Mouse (Mus musculus): ENCODE data around the gene Npas2. TPM values are rescaled to one million over a fixed set of nuclear protein-coding genes. Genes with fewer than 3 reads are reported as not detected.

Npas2 gene
- polyA plus RNA-seq, 1 experiment, result not detected

DNA sequence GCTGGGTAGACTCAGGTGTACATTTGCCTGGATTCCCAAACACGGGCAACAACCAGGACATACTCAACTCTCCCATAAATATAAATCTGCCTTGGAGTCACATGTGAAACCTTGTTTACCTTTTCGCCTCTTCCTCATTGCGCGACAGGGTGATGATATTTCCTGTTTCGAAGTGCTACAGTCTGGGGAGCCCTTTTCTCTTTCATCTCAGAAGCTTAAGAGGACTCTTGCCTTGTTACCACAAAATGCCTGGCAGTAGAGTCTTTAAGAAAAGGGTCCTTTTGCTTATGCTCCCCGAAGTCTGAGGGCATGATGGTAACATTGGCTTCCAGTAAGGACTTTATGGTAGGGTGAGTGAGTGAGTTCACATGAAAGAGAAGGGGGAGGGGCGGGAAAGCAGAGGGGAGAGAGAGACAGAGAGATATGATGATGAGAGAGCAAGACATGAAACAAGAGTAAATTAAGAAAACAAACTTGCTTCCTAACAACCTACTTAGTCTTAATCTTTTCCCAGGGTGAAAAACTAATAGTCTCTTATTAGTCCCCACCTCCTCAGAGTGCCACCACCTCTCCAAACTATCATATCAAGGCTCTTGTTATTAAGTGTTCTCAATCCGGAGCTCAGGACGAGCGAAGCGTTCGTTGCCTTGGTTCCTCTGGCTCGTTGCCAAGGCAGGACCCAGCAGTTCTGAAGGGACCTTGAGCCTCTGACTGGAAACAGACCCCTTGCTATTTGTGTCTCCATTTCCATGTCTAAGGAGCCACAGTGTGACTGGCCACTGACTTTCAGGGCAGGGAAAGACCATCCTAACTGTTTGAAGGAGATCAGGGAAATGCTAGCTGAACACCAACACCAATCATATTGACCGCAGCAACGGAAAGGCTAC is 87.7 kb downstream of the Npas2 start:
- no peaks in the 10 kb centered on the region; the same call in 1 of the 2 replicates for H3K4me1 ChIP-seq (ENCODE audit: control insufficient read depth, insufficient read depth, low read length)
- no peak overlapping the region for H3K27ac ChIP-seq (ENCODE audit: control insufficient read depth, insufficient read depth, low read depth, low read length, poor library complexity)
- TF ChIP-seq CTCF (IDR thresholded peaks at IDR 0.05; ENCODE audit: control insufficient read depth, insufficient read depth, low read length) (no peak), POLR2A (IDR thresholded peaks at IDR 0.05; ENCODE audit: borderline replicate concordance, control insufficient read depth, low read depth, low read length) (no peak)
- 65% methylated on average over 15 of the region's 15 CpGs for WGBS
- no peak overlapping the region for H3K4me3 ChIP-seq (replicated peaks; ENCODE audit: control insufficient read depth, low read depth, low read length)

DNA sequence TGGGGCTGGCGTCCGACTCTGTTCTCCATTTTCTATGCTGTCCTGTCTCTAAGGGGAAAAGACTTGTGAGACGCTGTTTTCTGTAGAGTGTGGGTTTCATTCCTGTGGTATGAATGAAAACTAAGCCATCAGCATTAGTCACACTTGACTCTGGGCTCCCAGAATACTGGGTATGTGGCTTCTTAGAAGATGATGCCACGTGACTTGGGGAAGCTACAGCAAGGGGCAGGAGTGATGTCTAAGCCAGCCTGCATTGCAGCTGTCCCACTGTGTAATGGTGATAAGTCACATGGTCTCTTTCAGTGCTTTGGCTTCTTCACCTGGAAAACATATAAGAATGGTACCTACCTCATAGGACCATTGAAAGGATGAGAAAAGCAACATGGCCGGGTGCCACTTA is 88.4 kb downstream of the Npas2 start:
- no peaks in the 10 kb centered on the region; the same call in 1 of the 2 replicates for H3K4me1 ChIP-seq (ENCODE audit: control insufficient read depth, insufficient read depth, low read length)
- WGBS, result 81% methylated on average over 5 of the region's 5 CpGs
- TF ChIP-seq CTCF (IDR thresholded peaks at IDR 0.05; ENCODE audit: control insufficient read depth, insufficient read depth, low read length) (no peak), POLR2A (IDR thresholded peaks at IDR 0.05; ENCODE audit: borderline replicate concordance, control insufficient read depth, low read depth, low read length) (no peak)
- H3K4me3 ChIP-seq (replicated peaks; ENCODE audit: control insufficient read depth, low read depth, low read length), result no peak overlapping the region
- H3K27ac ChIP-seq (ENCODE audit: control insufficient read depth, insufficient read depth, low read depth, low read length, poor library complexity), result no peak overlapping the region

DNA sequence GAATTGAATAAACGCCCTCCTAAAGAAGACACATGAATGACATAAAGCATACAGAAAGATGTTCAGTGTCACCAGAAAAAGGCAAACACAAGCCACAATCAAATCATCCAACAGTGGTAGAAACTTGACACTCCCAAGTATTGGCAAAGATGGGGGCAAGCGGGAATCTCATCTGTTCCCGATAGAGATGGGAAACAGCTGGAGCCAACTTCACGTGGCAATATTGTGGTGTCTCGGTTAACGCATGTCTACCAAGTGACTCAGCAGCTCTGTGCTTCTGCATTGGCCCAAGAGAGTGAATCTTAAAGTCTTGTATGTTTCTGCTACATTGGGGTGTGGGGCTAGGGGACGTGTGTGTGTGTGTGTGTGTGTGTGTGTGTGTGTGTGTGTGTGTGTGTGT is 89.8 kb downstream of the Npas2 start:
- H3K4me1 ChIP-seq (ENCODE audit: control insufficient read depth, insufficient read depth, low read length), result no peaks in the 10 kb centered on the region; the same call in 1 of the 2 replicates
- WGBS, result 36% methylated on average over 7 of the region's 7 CpGs
- H3K27ac ChIP-seq (ENCODE audit: control insufficient read depth, insufficient read depth, low read depth, low read length, poor library complexity), result no peak overlapping the region
- no peak overlapping the region for H3K4me3 ChIP-seq (replicated peaks; ENCODE audit: control insufficient read depth, low read depth, low read length)
- TF ChIP-seq POLR2A (IDR thresholded peaks at IDR 0.05; ENCODE audit: borderline replicate concordance, control insufficient read depth, low read depth, low read length), result no peak
- TF ChIP-seq CTCF (IDR thresholded peaks at IDR 0.05; ENCODE audit: control insufficient read depth, insufficient read depth, low read length), result no peak

DNA sequence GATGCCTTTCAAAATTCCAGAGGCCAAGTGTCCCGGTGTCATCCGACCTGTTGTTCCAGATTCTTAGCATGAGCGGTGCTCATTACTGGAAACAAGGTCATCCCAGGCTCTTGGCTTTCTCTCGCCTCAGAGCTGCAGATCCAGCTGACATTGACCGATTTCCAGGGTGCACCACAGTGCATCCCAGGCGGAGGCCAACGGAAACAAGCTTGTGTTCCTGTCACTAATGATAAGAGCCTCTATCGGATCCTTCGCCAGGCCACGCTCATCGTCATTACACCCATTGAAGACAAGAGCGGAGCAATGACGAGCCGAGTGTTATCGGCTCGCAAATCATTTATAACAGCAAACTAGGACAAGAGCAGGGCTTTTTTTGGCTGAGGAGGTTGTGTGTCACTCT is 91.3 kb downstream of the Npas2 start:
- TF ChIP-seq CTCF (IDR thresholded peaks at IDR 0.05; ENCODE audit: control insufficient read depth, insufficient read depth, low read length), result no peak
- TF ChIP-seq POLR2A (IDR thresholded peaks at IDR 0.05; ENCODE audit: borderline replicate concordance, control insufficient read depth, low read depth, low read length), result no peak
- H3K4me3 ChIP-seq (replicated peaks; ENCODE audit: control insufficient read depth, low read depth, low read length), result no peak overlapping the region
- 90% methylated on average over 16 of the region's 16 CpGs for WGBS
- H3K27ac ChIP-seq (ENCODE audit: control insufficient read depth, insufficient read depth, low read depth, low read length, poor library complexity), result no peak overlapping the region
- H3K4me1 ChIP-seq (ENCODE audit: control insufficient read depth, insufficient read depth, low read length), result no peaks in the 10 kb centered on the region; the same call in 1 of the 2 replicates

DNA sequence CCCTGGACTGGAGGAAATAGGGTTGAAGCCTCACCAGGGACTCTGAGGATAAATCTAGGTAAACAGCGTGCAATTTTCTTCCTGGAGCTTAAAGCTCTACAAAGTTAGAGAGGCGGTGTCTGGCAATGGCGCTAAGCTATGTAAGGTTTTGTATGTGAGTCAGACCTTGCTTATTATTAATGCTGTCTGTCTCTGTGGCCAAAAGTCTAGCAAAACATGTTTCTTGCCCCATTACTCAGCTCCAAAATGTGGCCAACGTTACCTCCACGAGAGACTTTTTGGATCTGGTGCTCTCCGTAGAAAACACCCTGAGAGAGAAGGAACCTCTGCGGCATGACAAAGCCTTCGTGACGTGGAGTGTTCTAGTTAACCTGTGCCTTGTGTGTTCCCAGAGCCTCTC is 93.5 kb downstream of the Npas2 start:
- 90% methylated on average over 9 of the region's 9 CpGs for WGBS
- TF ChIP-seq POLR2A (IDR thresholded peaks at IDR 0.05; ENCODE audit: borderline replicate concordance, control insufficient read depth, low read depth, low read length), result no peak
- no peak for TF ChIP-seq CTCF (IDR thresholded peaks at IDR 0.05; ENCODE audit: control insufficient read depth, insufficient read depth, low read length)

DNA sequence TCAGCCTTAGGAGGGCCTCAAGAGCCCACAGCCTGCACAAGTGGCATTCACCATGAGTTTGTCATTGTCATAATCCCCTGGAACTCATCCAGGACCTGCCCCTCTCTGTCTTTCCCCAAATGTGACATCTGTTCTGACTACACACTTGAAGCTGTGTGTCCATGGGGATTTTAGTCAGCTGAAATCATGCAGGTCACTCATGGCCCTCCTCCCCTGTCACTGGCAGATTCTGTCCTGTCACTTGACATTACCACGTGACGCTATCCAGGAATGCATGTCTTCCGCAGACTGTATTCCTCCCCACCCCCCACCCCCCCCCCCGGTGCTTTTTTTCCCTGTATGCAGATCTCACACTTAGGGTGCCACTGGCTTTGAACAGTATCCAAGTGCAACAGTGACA is 94.3 kb downstream of the Npas2 start:
- Histone ChIP-seq H3K27ac (ENCODE audit: control insufficient read depth, insufficient read depth, low read depth, low read length, poor library complexity) (no peak overlapping the region), H3K4me1 (ENCODE audit: control insufficient read depth, insufficient read depth, low read length) (no peaks in the 10 kb centered on the region; the same call in 1 of the 2 replicates), H3K4me3 (replicated peaks; ENCODE audit: control insufficient read depth, low read depth, low read length) (no peak overlapping the region)
- 94% methylated on average over 4 of the region's 4 CpGs for WGBS
- TF ChIP-seq POLR2A (IDR thresholded peaks at IDR 0.05; ENCODE audit: borderline replicate concordance, control insufficient read depth, low read depth, low read length), result no peak
- TF ChIP-seq CTCF (IDR thresholded peaks at IDR 0.05; ENCODE audit: control insufficient read depth, insufficient read depth, low read length), result no peak

More for the DNA sequence above, 93.5 kb downstream of the Npas2 start:
- H3K27ac ChIP-seq (ENCODE audit: control insufficient read depth, insufficient read depth, low read depth, low read length, poor library complexity), result no peak overlapping the region
- H3K4me3 ChIP-seq (replicated peaks; ENCODE audit: control insufficient read depth, low read depth, low read length), result no peak overlapping the region
- no peaks in the 10 kb centered on the region; the same call in 1 of the 2 replicates for H3K4me1 ChIP-seq (ENCODE audit: control insufficient read depth, insufficient read depth, low read length)

DNA sequence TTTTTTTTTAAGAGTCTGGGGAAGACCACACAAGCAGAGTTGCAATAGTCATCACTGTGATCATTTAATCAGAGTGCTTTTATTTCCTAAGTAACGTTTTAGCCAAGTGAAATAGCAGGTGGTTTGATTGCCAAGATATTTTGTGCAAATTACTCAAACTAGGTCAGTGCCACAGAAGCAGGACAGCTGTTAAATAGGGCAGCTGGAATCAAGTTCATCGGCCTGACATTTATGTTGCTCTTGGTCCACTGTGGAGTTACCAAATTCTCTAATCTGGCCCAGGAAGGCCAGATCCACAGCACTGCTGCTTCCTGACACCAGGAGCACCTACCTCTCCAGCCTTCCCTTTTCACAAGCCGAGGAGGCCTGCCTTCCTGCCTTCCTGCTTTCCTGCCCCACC is 94.9 kb downstream of the Npas2 start:
- no peak for TF ChIP-seq POLR2A (IDR thresholded peaks at IDR 0.05; ENCODE audit: borderline replicate concordance, control insufficient read depth, low read depth, low read length)
- no peak for TF ChIP-seq CTCF (IDR thresholded peaks at IDR 0.05; ENCODE audit: control insufficient read depth, insufficient read depth, low read length)
- 62% methylated on average over 3 of the region's 3 CpGs for WGBS
- H3K4me1 ChIP-seq (ENCODE audit: control insufficient read depth, insufficient read depth, low read length), result no peaks in the 10 kb centered on the region; the same call in 1 of the 2 replicates
- no peak overlapping the region for H3K4me3 ChIP-seq (replicated peaks; ENCODE audit: control insufficient read depth, low read depth, low read length)
- H3K27ac ChIP-seq (ENCODE audit: control insufficient read depth, insufficient read depth, low read depth, low read length, poor library complexity), result no peak overlapping the region

DNA sequence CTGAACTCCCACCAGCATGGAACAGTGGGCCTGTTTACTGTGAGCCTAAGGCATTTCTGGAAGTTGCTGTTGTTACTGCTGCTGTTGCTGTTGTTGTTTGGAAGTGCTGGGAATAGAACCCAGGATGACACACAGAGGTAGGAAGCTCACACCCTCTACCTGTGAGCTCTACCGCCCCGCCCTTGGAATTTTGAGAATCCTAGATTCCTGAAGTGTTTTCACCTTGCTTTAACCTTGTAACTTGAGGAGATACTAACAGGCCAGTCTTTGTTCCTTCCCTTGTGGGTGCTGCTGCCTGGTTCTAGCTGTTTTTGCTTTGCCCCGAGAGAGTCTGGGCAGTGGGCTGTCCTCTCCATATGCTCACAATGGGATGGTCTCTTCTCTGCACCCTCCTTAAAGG is 98.5 kb downstream of the Npas2 start:
- H3K4me3 ChIP-seq (replicated peaks; ENCODE audit: control insufficient read depth, low read depth, low read length), result no peak overlapping the region
- H3K27ac ChIP-seq (ENCODE audit: control insufficient read depth, insufficient read depth, low read depth, low read length, poor library complexity), result no peak overlapping the region
- TF ChIP-seq CTCF (IDR thresholded peaks at IDR 0.05; ENCODE audit: control insufficient read depth, insufficient read depth, low read length), result no peak
- no peak for TF ChIP-seq POLR2A (IDR thresholded peaks at IDR 0.05; ENCODE audit: borderline replicate concordance, control insufficient read depth, low read depth, low read length)
- 95% methylated on average over 3 of the region's 3 CpGs for WGBS
- no peaks in the 10 kb centered on the region for H3K4me1 ChIP-seq (ENCODE audit: control insufficient read depth, insufficient read depth, low read length)

Data from bone marrow, adult 2 months (tissue).